Mouse (Mus musculus) left cerebral cortex, postnatal 36 days (tissue): Measurements from ENCODE around the gene Aatk. TPM values are rescaled to one million over a fixed set of nuclear protein-coding genes. Genes with fewer than 3 reads are reported as not detected.

Experiments
- DNase-seq, 2 experiments: peaks; one replicate each; pipeline ENCODE4 v3.0.0; 2021 to 2022; ENCODE audit warnings: low spot score in 2 of 2, mixed read lengths in 1 of 2
- intact Hi-C: fragments of 180-260 bp; cut with DNase I; formaldehyde crosslinking; loops from one replicate; pipeline ENCODE4 v1.15.1; 2025
- total RNA-seq, 2 experiments: library from RNA; stranded (reverse); gene quantifications; 2 replicates each; pipeline ENCODE4 v1.2.3; 2021

Aatk gene
- total RNA-seq, 2 experiments from 2014 or later: 206 to 217 TPM

GRCm38 (mm10) chr11:120030145-120030901, 16.6 kb downstream of the Aatk start:
- DNase-seq: no peak
- intact Hi-C loops: loop anchor here (5.0 kb wide), 1 partner anchor 67 kb away; the partner anchor contains the start of genes Ndufaf8 and Tepsin

GRCm38 (mm10) chr11:120029431-120030144, 17.4 kb downstream of the Aatk start:
- DNase-seq: no peak
- intact Hi-C loops: loop anchor here (5.0 kb wide), 2 partner anchors 58 to 68 kb away; partner anchors contain the start of genes Cep131, Ndufaf8 and Tepsin

DNA sequence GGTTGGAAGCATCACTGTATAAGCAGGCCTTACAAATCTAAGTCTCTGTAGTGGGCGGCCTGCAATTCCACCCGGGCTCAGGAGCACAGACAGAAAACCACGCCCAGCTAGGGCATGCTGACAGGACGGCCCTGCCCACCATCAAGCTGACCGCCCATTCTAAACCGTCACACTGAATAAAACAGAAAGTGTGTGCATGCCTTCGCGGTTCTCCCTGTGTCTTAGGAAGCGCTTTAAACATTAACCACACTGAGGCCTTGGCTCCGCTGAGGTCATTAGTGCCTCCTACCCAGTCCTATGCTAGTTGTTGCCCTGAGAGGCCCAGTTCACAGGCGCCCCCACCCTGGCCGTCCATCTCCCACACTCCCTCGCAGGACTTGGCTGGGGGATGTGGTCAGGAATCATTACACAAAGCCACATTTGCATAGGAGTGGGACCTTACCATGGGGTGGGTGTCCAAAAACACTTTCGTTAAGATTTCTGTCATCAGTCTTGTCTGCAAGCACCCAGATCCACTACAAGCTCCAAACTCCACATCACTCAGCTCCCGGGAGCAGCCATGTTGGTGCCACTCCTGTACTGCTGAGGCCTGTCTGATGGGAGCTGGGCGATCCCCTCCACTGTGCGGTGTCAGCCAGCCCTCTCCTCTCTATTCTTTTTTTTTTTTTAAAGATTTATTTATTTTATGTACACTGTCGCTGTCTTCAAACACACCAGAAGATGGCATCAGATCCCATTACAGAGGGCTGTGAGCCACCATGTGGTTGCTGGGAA, 18.5 kb downstream of the Aatk start:
- intact Hi-C loops: loop anchor here (5.0 kb wide), 1 partner anchor 59 kb away; the partner anchor contains the start of gene Cep131
- no peak for DNase-seq

- DNase-seq: no peak
- intact Hi-C loops: loop anchor here (5.0 kb wide), 1 partner anchor 60 kb away; the partner anchor contains the start of gene Cep131
These were observed 20.0 kb downstream of the Aatk start for GRCm38 (mm10) chr11:120026941-120027340.

- intact Hi-C loops: no loop called here
- DNase-seq: no peak
These were observed 24.1 kb downstream of the Aatk start for GRCm38 (mm10) chr11:120022841-120023240.

GRCm38 (mm10) chr11:120022216-120022615, 24.8 kb downstream of the Aatk start:
- DNase-seq: no peak
- intact Hi-C loops: no loop called here

GRCm38 (mm10) chr11:120021367-120021766, 25.6 kb downstream of the Aatk start:
- DNase-seq: no peak
- intact Hi-C loops: no loop called here

GRCm38 (mm10) chr11:120019542-120020440, 27.2 kb downstream of the Aatk start:
- DNase-seq: no peak
- intact Hi-C loops: no loop called here

DNA sequence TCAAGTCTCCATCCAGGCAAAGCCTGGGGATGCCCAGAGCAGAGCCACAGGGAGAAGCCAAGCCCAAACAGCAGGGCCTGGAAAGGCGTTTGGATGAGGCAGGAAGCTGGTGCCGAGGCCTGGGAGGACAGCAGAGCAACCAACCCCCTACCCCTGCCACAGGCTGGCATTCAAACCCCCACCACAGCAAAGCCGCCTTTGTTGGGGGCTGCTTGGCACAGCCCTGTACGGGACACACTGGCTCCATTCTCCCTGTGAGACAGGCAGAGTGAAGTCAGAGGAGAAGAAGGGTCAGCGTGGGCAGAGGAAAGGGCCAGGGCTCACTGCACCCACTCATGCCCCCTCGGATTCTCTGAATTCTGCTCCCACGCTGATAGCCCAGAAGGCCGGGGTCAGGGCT, 30.0 kb downstream of the Aatk start:
- no peak for DNase-seq
- intact Hi-C loops: no loop called here

GRCm38 (mm10) chr11:120014758-120015157, 32.2 kb downstream of the Aatk start:
- intact Hi-C loops: loop anchor here (5.0 kb wide), 1 partner anchor 53 kb away; no protein-coding TSS in a partner anchor

DNA sequence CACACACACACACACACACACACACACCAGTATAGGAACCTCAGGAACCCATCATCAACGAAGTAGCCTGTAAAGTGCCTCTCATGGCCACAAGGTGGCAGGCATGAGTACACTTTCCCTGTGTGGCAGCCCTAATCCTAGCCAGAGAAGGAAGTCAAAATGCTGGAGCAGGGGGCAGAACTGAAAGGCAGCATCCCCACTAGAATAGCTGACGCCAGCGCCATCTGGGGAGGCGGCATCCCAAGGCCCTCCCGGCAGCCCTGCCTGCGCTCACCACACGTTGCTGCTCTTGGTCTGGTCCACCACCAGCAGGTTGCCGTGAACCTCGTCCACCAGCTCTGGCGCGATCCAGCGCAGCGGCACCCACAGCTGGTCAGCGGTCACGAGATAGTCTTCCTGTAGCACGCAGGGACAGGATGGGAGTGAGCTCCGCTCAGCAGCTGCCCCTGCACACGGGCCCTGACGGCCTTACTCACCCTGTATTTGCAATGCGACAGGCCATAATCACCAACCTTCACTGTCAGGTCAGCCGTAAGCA, 33.7 kb downstream of the Aatk start:
- DNase-seq: peak; percentile 86
- intact Hi-C loops: loop anchor here (2.0 to 5.0 kb wide), 3 partner anchors 34 to 86 kb away; partner anchors contain the start of genes Aatk, Ndufaf8 and Tepsin

More at GRCm38 (mm10) chr11:120014758-120015157, 32.2 kb downstream of the Aatk start:
- DNase-seq: no peak

DNA sequence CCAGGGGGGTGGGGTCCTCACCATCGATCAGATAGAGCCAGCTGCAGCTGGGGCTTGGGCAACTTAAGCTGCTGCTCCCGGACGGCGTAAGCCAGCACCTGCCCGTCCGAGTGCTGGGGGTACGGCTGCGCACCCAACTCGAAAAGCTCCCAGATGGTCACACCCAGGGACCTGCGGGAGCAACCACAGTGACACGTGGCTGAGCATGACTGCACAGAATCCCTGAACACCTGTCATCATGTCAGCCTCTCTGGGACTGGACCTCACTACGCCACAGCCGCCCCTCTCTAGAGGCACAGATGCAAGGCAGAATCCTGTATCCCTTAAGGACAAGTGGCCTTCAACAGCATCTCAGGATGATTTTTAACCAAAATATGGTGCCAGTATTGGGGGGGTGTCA, 34.3 kb downstream of the Aatk start:
- intact Hi-C loops: loop anchor here (2.0 to 5.0 kb wide), 3 partner anchors 34 to 86 kb away; partner anchors contain the start of genes Aatk, Ndufaf8 and Tepsin
- DNase-seq: no peak

GRCm38 (mm10) chr11:120011761-120012560, 35.0 kb downstream of the Aatk start:
- intact Hi-C loops: loop anchor here (2.0 to 5.0 kb wide), 3 partner anchors 35 to 87 kb away; partner anchors contain the start of genes Aatk, Ndufaf8 and Tepsin
- DNase-seq: no peak

GRCm38 (mm10) chr11:120011114-120011760, 35.7 kb downstream of the Aatk start:
- DNase-seq: no peak
- intact Hi-C loops: loop anchor here (5.0 kb wide), 1 partner anchor 56 kb away; no protein-coding TSS in a partner anchor

- intact Hi-C loops: loop anchor here (5.0 kb wide), 1 partner anchor 57 kb away; no protein-coding TSS in a partner anchor
- no peak for DNase-seq
These were observed 37.0 kb downstream of the Aatk start for GRCm38 (mm10) chr11:120009937-120010336.

GRCm38 (mm10) chr11:120008956-120009355, 38.0 kb downstream of the Aatk start:
- DNase-seq: no peak
- intact Hi-C loops: no loop called here

- DNase-seq: no peak
- intact Hi-C loops: no loop called here
These were observed 38.5 kb downstream of the Aatk start for GRCm38 (mm10) chr11:120008501-120008900.
